Mouse (Mus musculus) adrenal gland, adult 18-20 months (tissue): Measurements from ENCODE around the gene Btnl9. TPM values are rescaled to one million over a fixed set of nuclear protein-coding genes. Genes with fewer than 3 reads are reported as not detected.
"Not testable (repeated sequence)": the region's sequence is repeated elsewhere in the genome, so short reads cannot be mapped to it uniquely, and the experiment has no call there.

ENCODE experiments used
- DNase-seq, 2 experiments: peaks; one replicate each; pipeline ENCODE4 v3.0.0; 2021 to 2022; ENCODE audit warnings: low spot score in 2 of 2
- total RNA-seq, 2 experiments: library from RNA; stranded (reverse); gene quantifications; 1 replicate in 1 of 2; 2 replicates in 1 of 2; pipeline ENCODE4 v1.2.3; 2021

Btnl9 gene
- total RNA-seq, 2 experiments from 2014 or later = 26.2 to 32.8 TPM

DNA sequence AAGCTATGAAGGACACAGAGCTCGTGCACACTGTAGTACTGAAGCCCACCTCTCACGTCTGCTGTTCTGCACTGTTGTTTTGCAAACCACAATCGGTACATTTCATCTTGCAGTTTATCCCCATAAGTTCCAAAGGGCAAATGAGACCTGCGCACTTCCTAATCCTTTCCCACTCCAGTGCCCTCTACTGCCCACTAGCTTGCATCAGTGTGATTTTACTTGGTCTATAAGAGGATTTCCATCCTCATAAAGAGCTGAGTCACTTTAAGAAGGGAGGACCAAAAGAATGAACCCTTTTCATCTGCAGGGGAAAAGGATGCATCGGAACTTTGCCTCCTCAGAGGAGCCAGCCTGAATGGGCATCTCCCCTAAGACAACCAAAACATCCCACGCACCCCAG is 507 bp downstream of the Btnl9 start:
- DNase-seq = no peak

DNA sequence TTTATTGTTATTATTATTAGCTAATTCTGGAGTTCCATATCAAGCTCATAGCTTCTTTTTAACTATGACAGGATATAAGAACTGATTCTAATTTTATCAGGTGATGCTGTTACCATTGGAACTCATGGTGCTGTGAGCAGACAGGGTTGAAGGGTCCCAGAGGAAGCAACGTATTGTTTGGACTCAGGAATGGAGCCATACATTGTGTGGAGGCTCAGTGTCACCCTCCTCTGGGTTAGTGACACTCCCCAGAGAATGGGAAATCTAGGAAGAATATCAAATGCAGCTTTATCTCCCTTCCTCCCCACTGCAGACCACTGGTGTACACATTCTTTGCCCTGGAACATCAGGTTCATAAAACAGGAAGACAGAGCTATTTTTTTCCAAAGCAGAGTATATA is 3.8 kb downstream of the Btnl9 start:
- no peak for DNase-seq

GRCm38 (mm10) chr11:49176047-49176779 is 10.7 kb downstream of the Btnl9 start:
- not testable (repeated sequence) for DNase-seq

DNA sequence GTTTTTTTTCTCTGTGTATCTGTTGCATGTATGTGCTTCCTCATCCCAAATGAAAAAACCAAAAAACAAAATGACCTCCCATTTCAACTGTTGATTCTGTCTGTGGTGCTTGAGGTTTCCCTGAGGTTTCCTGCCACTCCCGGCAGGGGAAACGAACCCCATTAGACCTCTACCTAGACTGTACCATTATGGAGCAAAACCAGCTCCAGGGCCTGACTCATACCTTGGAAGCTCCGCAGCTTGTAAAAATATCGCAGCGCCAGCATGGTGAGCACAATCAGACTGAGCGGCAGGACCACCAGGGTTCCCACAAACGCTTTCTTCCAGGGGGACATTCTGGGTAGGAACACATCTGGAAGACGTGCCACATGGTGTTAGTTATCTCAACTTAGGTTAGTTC is 11.6 kb downstream of the Btnl9 start:
- DNase-seq = no peak

- no peak for DNase-seq
These were observed 16.4 kb downstream of the Btnl9 start for GRCm38 (mm10) chr11:49170576-49170975.

- no peak for DNase-seq
These were observed 17.9 kb downstream of the Btnl9 start for GRCm38 (mm10) chr11:49168839-49169611.

DNA sequence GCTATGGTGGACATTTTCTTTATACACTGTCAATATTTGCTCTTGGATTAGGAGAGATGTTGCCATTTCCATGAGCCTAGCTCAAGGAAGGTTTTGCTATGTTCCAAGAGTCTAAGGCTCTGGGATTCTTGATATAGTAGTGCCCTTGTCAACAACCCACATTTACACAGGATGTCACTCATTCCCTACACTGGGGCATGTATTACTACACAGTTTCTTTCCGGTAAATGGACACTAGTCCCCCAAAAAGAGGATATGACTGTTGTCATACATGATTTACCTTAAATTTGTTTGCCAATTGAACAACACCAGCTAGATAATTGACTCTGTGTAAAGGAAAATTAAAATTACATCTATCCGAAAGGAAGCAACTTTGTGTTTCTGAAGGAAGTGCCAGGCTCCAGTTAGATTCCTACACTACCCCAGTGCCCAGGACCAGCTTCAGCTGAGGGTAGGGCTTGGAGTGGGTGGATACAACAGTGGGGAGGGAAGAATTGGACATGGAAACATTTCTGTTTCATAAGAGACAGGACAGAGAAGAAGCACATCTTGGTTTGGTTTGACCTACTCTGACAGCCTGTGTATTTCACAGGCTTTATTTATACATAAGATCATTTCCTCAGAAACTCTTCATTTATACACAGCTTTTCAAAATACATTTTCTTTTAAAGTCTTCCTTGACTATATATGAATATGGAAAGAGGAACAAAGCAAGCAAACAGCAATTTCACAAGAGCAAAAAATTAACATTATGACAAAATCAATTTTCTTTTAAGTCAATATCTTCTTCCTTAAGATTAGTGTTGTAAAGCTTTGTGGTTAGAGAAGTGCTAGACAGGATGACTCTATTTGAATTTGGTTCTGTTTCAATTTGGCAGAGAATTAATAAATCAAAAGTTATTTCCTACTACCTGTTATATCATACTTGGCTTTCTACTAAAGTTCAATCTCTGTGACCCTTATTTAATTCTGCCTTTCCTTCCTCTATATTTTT is 29.8 kb downstream of the Btnl9 start:
- no peak for DNase-seq

DNA sequence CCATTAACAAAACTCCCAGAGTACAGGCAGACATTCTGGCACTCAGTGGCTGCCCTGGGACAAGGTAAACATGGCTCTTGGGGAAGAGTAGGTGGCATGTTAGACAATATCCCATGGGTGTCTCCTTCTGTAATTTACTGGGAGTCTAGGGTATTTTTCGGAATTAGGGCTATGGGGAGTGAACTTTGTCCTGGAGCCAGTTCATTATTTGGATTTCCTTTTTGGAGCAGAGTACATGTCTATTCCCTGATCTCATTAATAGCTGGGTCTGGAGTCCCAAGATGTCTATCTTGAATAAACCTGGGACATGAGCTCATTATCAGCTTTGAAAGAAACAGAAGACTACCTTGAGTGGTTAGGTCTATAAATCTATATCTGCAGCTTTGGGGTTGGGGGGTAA is 32.9 kb downstream of the Btnl9 start, which contains the start of gene Olfr1394:
Gene Olfr1394 (plus strand): TSS at position 301 of the 400 bp plus-strand sequence.
- DNase-seq = no peak

- no peak for DNase-seq
These were observed 45.0 kb downstream of the Btnl9 start, which contains the start of gene Olfr1395 for GRCm38 (mm10) chr11:49141974-49142373. Gene Olfr1395 (plus strand): TSS chr11:49142274.

- no peak for DNase-seq
These were observed 62.8 kb downstream of the Btnl9 start for GRCm38 (mm10) chr11:49124169-49124568.

- no peak for DNase-seq
These were observed 67.3 kb downstream of the Btnl9 start for GRCm38 (mm10) chr11:49119635-49120034.

Other genes with a start within 250 kb of the Btnl9 start
- gene Psme2b, start 241.0 kb downstream of the Btnl9 start, total RNA-seq = 1 to 10 TPM; 3.6 to 7.7 TPM
- under 1 TPM in 1 of 2 experiments, not detected in 1; 0.16 TPM for gene Olfr56, start 208.3 kb downstream of the Btnl9 start, total RNA-seq
- gene 9930111J21Rik1, start 207.8 kb downstream of the Btnl9 start, total RNA-seq = 1 to 10 TPM; 2.2 to 3.1 TPM
- gene Gm12185, start 194.9 kb downstream of the Btnl9 start, total RNA-seq = 1 to 10 TPM; 3.5 to 6.5 TPM
- 10 to 100 TPM in 1 of 2 experiments, 1 to 10 TPM in 1; 3.1 to 17.3 TPM for gene Tgtp1, start 193.0 kb downstream of the Btnl9 start, total RNA-seq
- 1 to 10 TPM; 3.2 to 6.1 TPM for gene 9930111J21Rik2, start 135.9 kb downstream of the Btnl9 start, total RNA-seq
- gene Tgtp2, start 123.0 kb downstream of the Btnl9 start, total RNA-seq = 10 to 100 TPM in 1 of 2 experiments, 1 to 10 TPM in 1; 4.3 to 18.2 TPM
- gene Ifi47, start 110.6 kb downstream of the Btnl9 start, total RNA-seq = 1 to 10 TPM; 7.3 to 9.4 TPM
- 1 to 10 TPM; 1.2 to 4.1 TPM for gene Olfr1396, start 72.3 kb downstream of the Btnl9 start, total RNA-seq
- gene Olfr1395, start 44.9 kb downstream of the Btnl9 start, total RNA-seq = not detected
- gene Olfr1394, start 32.8 kb downstream of the Btnl9 start, total RNA-seq = not detected
- gene Zfp62, start 16.1 kb upstream of the Btnl9 start, total RNA-seq = 10 to 100 TPM; 27.0 to 34.6 TPM
- gene Mgat1, start 57.0 kb upstream of the Btnl9 start, total RNA-seq = 100 to 1,000 TPM; 114 to 141 TPM
- gene Olfr1393, start 91.1 kb upstream of the Btnl9 start, total RNA-seq = not detected
- under 1 TPM in 1 of 2 experiments, not detected in 1; 0.10 TPM for gene Olfr1392, start 98.1 kb upstream of the Btnl9 start, total RNA-seq
- gene Olfr10, start 117.6 kb upstream of the Btnl9 start, total RNA-seq = not detected
- not detected for gene Olfr1391, start 135.6 kb upstream of the Btnl9 start, total RNA-seq
- gene Olfr1390, start 148.0 kb upstream of the Btnl9 start, total RNA-seq = not detected
- gene Olfr1389, start 235.9 kb upstream of the Btnl9 start, total RNA-seq = not detected
- under 1 TPM in 1 of 2 experiments, not detected in 1; 0.17 TPM for gene Olfr1388, start 249.5 kb upstream of the Btnl9 start, total RNA-seq